Mouse (Mus musculus) heart, adult 2 months (tissue): Measurements from ENCODE around the gene Hemgn.

Experiments
- CTCF ChIP-seq: fragments of 200-600 bp; IDR thresholded peaks from 2 replicates; pipeline ENCODE4 v1.8.1; 2022; ENCODE audit warnings: antibody characterized with exemption, mild to moderate bottlenecking, moderate library complexity
- POLR2A ChIP-seq: fragments of 200-500 bp; IDR thresholded peaks from 2 replicates; pipeline ENCODE4 v1.6.1; 2011; ENCODE audit warnings: mild to moderate bottlenecking, low read depth, low read length, control low read depth; ENCODE audit not compliant: insufficient read depth

DNA sequence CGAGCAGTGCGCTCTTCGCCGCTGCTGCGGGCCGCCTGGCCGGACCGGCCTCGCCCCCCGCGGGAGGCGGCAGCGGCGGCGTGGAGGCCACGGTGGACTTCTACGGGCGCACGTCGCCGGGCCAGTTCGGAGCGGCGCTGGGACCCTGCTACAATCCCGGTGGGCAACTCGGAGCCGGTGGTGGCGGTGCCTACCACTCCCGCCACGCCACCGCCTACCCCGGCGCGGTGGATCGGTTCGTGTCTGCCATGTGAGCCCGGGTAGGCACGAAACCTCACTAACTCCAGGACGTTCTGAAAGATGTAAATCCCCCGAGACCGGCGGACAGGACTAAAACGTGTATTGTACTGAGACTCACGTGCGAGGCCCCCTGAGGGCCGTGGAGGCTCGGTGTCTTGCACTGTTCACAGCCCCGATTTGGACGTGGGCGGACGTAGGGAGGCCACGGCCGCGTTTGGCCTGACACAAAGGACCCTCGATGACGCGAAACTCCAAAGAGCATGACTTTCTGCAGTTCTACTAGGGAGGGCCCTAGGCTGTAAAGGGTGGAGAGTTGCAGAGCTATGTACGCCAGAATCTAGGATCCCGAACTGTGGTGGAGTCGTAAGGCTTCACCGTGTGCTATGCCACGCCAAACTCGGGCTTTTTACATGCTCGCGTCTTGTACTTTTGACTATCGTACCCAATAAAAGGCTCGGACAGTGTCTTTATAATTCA is 68.1 kb downstream of the Hemgn start:
- TF ChIP-seq POLR2A = no peak
- TF ChIP-seq CTCF = no peak
